Mouse (Mus musculus) liver, embryonic 14.5 days (tissue): ENCODE measurements around the gene Paqr7.

ENCODE experiments used
- CTCF ChIP-seq: IDR thresholded peaks from 2 replicates; pipeline ENCODE4 v1.5.1; 2016; ENCODE audit warnings: antibody characterized with exemption, low read depth, control low read depth
- EP300 ChIP-seq: IDR thresholded peaks from 2 replicates; pipeline ENCODE4 v1.6.1; 2016; ENCODE audit warnings: antibody characterized with exemption, low read depth

DNA sequence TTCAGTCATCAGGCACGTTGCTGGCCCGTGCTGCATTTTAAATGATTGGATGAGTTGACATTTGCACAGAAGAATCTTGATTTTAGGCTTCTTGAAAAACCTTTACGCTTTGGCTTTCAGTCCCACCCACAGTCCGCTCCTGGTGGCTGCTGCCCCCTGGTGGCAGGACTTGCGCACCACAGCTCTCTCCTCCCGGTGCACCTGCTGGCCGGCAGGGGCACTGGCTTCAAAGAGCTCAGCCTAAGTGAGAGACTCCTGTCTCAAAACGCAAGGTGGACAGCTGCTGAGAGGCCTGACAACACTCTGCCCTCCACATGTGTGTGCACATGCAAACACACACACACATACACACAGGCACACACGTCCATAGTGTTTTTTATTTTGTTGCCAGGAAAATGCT is 18.5 kb upstream of the Paqr7 start:
- TF ChIP-seq CTCF = peak; percentile 100
- no peak for TF ChIP-seq EP300
